Mouse (Mus musculus) adrenal gland, postnatal 25 days (tissue): ENCODE results near the gene Gtf3c1. TPM values are rescaled to one million over a fixed set of nuclear protein-coding genes. Genes with fewer than 3 reads are reported as not detected.

ENCODE experiments used
- DNase-seq: peaks from one replicate; pipeline ENCODE4 v3.0.0; 2021; ENCODE audit warnings: mixed read lengths
- total RNA-seq: library from RNA; stranded (reverse); gene quantifications from 2 replicates; pipeline ENCODE4 v1.2.3, GENCODE M21; 2021

The Gtf3c1 gene
- total RNA-seq, 1 experiment from 2014 or later = 89.2 TPM

- DNase-seq = peak; percentile 73
Measured at GRCm38 (mm10) chr7:125707186-125707585, 394 bp downstream of the Gtf3c1 start.

- no peak for DNase-seq
Measured at GRCm38 (mm10) chr7:125702791-125703190, 4.8 kb downstream of the Gtf3c1 start.

- DNase-seq = no peak
Measured at GRCm38 (mm10) chr7:125694056-125694455, 13.5 kb downstream of the Gtf3c1 start.

GRCm38 (mm10) chr7:125690516-125690915 is 17.1 kb downstream of the Gtf3c1 start:
- DNase-seq = no peak

GRCm38 (mm10) chr7:125679936-125680335 is 27.6 kb downstream of the Gtf3c1 start:
- DNase-seq = no peak

GRCm38 (mm10) chr7:125678756-125679155 is 28.8 kb downstream of the Gtf3c1 start:
- no peak for DNase-seq

GRCm38 (mm10) chr7:125674916-125675315 is 32.7 kb downstream of the Gtf3c1 start:
- peak; percentile 33 for DNase-seq

GRCm38 (mm10) chr7:125671396-125671795 is 36.2 kb downstream of the Gtf3c1 start:
- no peak for DNase-seq

GRCm38 (mm10) chr7:125670865-125671264 is 36.7 kb downstream of the Gtf3c1 start:
- DNase-seq = no peak

- no peak for DNase-seq
Measured at GRCm38 (mm10) chr7:125663654-125664053, 43.9 kb downstream of the Gtf3c1 start.

- DNase-seq = no peak
Measured at GRCm38 (mm10) chr7:125657511-125657910, 50.1 kb downstream of the Gtf3c1 start.

GRCm38 (mm10) chr7:125649013-125649412 is 58.6 kb downstream of the Gtf3c1 start:
- no peak for DNase-seq

GRCm38 (mm10) chr7:125645413-125645812 is 62.2 kb downstream of the Gtf3c1 start:
- DNase-seq = no peak

GRCm38 (mm10) chr7:125643880-125644279 is 63.7 kb downstream of the Gtf3c1 start:
- DNase-seq = no peak

GRCm38 (mm10) chr7:125638870-125639386 is 68.7 kb downstream of the Gtf3c1 start:
- DNase-seq = peak; percentile 73

- no peak for DNase-seq
Measured at GRCm38 (mm10) chr7:125638376-125638775, 69.2 kb downstream of the Gtf3c1 start.

- DNase-seq = no peak
Measured at GRCm38 (mm10) chr7:125637220-125638140, 70.1 kb downstream of the Gtf3c1 start.

- no peak for DNase-seq
Measured at GRCm38 (mm10) chr7:125630989-125631388, 76.6 kb downstream of the Gtf3c1 start.

GRCm38 (mm10) chr7:125630317-125630716 is 77.3 kb downstream of the Gtf3c1 start:
- no peak for DNase-seq

- DNase-seq = no peak
Measured at GRCm38 (mm10) chr7:125625829-125626228, 81.8 kb downstream of the Gtf3c1 start.

- no peak for DNase-seq
Measured at GRCm38 (mm10) chr7:125625219-125625618, 82.4 kb downstream of the Gtf3c1 start.

GRCm38 (mm10) chr7:125622741-125623685 is 84.6 kb downstream of the Gtf3c1 start:
- no peak for DNase-seq

- DNase-seq = no peak
Measured at GRCm38 (mm10) chr7:125620077-125620476, 87.5 kb downstream of the Gtf3c1 start.
